Mouse (Mus musculus): ENCODE results near the gene Map4.
"Not testable (repeated sequence)": the region's sequence is repeated elsewhere in the genome, so short reads cannot be mapped to it uniquely, and the experiment has no call there.

The Map4 gene

DNA sequence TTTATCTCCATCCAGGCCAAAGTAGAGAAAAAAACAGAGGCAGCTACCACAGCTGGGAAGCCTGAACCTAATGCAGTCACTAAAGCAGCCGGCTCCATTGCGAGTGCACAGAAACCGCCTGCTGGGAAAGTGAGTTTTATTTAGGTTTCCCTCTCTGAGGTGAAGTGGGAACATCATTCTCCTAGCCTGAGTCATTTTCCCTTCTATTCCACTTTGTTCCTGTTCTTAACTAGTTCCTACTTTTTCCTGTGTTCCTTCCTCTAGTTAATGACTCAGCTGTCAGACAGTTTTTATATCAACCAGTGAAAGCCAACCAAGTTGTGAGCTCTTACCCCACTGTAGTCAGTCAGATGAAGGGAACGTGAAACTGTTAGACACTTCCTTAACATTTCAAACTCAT is 139.8 kb downstream of the Map4 start:
- no peak for DNase-seq

DNA sequence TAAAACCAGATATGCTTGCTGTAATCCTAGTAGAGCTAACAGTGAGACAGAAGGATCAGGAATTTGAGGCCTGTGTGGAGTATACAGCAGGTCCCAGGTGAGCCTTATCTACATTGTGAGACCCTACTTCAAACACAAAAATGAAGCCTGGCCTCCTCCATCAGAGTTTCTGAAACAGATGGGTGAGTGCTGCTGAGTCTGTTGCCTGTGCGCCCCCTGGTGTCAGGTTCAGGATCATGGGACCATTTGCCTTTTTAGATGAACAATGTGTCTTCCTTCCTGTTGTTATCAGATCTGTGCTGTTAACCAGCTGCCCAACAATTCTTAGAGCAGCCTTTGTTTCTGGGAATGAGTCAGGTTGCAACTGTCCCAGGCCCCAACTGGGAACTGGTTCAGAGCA is 140.6 kb downstream of the Map4 start:
- peak; percentile 79 to 90 for DNase-seq

DNA sequence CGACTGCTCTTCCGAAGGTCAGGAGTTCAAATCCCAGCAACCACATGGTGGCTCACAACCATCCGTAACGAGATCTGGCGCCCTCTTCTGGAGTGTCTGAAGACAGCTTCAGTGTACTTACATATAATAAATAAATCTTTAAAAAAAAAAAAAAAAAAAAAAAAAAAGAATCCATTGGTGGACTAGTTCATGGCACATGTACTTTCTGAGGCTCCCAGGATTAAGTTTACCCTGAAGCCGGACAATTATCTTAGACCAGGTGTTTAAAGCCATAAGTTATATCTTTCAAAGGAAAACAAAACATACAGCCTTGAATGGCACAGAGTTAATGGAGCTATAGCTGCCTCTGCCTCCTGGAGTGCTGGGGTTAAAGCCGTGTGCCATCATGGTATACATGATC is 145.2 kb downstream of the Map4 start:
- not testable (repeated sequence) for DNase-seq

DNA sequence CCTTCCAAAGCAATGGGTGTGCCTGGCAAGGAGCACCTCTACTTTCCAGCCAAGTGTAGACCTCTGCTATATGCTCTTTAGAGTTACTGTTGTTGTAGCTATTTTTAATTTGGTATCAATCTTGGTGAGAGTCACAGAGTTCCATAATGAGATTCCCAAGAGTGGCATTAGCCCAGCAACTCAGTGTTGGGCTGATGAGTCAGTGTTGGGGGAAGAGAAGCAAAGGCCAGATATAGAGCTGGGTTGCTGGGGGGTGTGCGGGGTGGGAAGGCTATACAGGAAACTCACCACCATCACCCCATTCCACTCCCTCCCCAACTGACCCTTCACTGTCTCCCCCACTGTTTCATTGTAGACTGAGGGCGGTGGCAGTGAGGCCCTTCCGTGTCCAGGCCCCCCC is 149.8 kb downstream of the Map4 start:
- no peak for DNase-seq

DNA sequence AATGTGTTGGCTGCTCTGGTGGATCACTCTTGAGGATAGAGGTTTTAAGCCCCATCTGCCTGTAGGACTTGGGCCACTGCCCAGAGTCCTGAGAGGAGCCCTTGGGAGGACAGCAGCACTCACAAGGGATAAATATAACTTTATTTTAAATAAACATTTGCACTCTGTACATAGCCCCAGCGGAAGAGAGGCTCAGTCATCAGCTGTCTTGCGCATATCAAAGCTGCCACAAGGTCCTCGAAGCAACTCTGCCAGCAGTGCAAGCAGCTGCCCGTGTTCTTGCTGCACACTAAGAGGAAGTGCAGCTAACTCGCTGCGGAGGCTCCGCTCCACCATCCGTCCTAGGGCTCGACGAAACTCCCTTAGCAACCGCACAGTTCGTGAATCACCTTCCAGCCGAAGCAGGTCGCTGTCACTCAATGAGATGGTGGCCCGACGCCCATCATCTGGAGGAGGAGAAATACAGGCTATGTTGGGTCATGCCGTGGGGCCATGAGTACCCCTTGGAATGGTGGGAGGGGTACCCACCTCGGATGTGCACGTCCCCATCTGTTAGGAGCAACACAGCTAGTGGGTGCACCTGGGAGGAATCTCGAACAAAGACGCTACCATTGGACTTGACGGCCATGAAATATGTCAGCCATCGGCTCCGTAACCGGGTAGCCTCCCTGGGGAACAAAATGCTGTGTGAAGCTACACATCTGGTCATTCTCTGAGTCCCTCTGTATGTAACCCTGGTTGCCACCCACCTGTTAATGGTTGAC is 153.1 kb downstream of the Map4 start:
- DNase-seq: no peak

DNA sequence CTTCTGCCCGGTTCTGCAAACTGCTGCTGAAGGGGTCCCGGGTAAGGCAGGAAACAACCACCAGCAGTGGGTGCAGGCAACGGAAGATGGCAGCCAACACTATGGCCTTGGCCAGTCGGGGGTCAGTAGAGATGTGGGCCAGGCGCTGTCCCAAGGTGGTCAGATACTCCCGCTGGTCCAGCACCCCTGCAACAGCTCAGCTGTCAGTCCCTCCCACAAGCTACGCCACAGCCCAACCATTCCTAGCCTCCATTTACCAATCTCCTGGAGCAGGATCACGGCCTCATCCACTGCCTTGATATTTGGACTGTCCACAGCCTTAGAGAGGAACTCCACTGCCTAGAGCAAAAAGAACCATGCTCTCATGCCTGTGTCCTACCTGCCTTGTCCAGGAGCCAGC is 154.4 kb downstream of the Map4 start:
- DNase-seq: peak in 1 of 2 experiments; percentile 40

DNA sequence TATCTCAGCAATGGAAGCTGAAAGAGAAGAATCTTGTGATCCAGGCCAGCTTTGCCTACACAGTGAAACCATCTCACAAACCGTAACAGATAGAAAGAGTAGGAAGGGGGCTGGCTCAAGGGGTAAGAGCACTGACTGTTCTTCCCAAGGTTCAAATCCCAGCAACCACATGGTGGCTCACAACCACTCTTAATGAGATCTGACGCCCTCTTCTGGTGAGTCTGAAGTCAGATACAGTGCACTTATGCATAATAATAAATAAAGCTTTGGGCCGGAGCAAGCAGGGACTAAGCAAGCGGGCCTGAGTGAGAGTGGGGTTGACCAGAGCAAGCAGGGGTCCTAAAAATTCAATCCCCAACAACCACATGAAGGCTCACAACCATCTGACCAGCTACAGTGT is 162.0 kb downstream of the Map4 start:
- peak; percentile 36 to 45 for DNase-seq

DNA sequence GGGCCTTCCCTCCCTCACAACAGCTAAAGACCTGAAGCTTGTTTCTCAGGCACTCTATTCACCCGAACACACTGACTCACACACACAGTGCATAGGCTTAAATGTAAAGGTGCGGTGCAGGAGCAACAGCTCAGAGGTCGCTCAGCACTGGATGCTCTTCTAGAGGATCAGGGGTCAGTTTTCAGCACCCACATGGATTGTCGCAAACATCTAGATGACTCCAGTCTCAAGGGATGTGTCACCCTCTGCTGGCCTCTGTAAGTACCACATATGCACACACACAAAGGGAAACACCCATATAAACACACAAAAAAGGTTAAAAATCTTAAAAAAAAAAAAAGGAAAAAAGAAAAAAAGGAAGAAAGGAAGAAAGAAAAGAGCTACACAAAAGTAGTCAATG is 163.5 kb downstream of the Map4 start:
- peak in 1 of 2 experiments; percentile 17 for DNase-seq

DNA sequence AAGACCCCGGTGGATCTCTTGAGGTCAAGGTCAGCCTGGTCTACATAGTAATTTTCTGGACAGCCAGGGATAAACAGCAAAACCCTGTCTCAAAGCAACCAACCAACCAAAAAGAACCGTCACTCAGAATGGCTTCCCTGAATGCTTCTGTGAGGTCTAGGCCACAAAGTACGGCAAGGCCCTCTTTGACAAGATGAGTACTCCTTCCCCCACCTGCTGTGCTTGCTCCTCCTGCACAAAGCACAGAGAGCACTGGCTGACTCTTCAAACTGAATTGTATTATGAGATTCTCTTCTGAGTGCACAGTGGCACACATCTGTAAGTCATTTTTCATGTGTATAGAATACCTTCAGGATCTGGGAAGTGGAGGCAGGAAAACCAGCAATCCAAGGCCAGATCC is 166.5 kb downstream of the Map4 start:
- no peak for DNase-seq

DNA sequence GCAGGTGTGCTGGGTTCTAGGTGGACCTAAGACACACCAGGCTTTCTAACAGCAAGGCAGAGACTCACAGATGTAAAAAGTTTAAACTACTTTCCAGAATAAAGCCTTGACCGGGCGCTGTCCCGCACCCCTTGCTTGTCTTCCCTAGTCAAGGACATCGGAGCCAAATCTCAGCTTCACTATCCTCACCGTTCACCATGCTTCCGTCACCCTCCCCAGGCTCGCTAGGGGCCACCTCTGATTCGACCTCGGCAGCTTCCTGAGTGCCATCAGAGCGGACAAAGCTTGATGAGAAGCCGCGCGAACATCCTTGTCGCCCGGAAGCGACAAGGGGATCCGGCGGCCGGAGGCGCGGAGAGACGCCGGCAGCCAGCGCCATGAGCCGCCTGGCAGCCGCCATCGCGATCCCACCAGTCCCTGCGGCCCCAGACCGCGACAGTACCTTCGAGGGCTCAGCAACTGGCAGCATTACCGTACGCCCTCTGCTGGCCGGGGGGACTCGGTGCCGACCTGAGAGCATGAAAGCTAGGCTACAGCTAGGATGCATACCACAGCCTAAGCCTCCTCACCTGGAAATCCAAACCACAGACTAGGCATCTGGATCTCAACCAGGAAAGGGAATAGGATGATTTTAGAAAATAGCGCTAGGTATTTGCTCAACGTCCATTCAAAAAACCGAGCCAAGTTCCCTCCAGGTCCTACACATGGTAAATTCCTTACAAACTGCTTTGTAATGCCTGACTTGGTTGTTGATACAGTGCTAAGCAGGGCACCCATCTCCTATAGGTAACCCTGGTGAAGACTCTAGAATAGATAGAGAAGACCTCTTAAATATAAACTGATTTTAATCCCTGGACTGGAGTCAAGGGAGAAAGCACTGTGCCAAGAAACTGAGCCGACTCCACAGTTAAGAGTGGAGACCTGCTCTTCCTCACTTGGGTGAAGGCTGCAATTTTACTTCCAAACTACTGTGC is 169.7 kb downstream of the Map4 start:
- DNase-seq: peak; percentile 95 to 96

DNA sequence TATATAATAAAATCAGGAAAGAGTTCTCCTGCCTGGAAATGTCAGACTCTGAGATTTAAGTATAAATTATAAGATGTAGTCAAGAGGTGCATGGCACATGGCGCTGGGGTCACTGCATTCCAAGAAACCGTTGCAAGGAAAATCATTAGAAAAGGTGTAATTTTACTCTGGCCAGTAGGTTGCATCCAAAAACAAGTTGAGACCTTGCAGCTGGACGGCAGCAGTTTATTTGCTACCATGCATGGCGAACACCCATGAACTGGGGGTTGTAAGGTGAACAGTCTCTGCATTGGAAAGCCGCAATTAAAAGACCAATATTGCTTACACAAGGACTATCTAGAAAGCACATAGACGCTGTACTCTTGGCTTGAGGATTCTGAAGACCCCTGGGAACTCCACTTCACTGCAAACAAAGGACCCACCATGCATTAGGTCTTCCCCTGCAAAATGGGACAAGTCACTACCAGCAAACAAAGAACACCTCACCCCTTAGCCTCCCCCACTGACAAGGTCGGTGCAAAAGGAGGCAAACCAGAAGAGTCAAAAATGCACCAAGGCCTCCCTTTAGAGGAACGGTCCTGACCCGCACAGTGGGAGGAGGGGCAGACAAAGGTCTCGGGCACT is 185.2 kb downstream of the Map4 start:
- DNase-seq: no peak

DNA sequence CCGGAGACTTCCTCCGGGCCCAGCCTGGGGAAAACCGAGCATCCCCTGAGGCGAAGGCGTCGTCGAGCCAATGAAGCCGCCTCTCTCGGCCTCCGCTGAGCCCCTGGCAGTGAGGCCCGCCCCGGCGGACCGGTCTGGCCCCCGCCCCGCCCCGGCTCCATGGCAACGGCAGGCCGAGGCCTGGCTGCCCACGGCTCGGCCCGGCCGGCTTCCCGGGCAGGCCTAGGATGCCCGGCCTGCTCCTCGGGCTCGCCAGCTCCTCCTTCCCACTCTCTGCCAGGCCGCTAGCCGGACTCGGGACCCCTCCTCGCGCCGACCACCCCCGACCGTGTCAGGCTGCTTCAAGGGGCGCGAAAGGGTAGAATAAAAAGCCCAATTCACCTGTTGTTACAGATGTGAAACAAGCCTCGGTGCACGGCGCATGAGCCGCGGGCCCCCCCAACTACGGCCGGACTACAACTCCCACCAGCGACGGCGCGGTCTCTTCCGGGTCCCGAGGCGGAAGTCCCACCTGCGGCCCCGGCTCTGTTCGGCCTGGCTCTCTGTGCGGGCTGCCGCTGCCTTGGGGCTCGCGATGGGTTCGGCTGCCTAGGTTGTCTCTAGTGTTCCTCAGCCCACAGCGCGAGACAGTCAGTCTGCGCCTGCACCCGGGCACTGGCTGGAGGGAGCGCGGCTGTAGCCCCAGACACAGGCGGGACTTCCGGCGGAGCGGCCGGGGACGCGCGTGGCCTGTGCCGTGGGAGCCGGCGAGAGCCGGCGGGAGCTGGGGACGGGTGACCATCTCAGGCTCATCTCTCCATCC is 185.9 kb downstream of the Map4 start, which contains the start of gene Smarcc1:
Gene Smarcc1, plus strand, starts transcription at position 732 of the 802 bp plus-strand sequence.
- DNase-seq: peak; percentile 91 to 94

DNA sequence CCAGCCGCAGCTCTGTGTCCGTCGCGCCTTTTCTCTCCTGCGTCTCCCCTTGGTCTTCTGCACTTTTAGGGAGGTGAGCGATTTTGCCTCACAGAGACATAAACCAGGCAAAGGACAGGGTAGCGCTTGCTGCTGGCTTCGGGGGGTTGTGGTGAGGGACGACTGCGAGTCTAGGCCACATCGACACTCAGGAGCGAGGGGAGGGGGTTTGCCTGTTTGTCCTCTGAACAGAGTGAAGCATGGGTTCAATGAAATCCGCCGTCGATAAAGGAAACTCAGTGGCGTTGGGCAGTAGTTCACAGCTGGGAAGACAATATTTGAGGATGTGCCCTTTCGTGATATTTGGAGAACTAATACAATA is 186.5 kb downstream of the Map4 start, which contains the start of gene Dhx30:
Gene Dhx30, minus strand, starts transcription at position 52 of the 361 bp plus-strand sequence.
- no peak for DNase-seq

DNA sequence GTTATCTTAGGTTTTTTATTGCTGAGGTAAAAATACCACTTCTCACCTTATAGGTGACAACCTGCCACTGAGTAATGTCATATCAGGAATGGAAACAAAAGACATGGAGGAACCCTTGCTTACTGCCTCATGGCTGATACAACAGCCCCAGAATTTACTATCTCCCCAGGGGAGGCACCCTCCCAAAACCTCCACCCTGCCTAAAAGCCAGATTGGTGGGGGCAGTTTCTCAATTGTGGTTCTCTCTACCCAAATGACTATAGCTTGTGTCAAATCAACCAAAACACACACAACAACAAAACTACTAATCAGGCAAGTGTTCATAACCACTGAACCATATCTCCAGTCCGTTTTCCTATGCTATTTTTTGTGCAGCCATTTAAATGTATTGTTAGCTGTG is 187.0 kb downstream of the Map4 start:
- no peak for DNase-seq

DNA sequence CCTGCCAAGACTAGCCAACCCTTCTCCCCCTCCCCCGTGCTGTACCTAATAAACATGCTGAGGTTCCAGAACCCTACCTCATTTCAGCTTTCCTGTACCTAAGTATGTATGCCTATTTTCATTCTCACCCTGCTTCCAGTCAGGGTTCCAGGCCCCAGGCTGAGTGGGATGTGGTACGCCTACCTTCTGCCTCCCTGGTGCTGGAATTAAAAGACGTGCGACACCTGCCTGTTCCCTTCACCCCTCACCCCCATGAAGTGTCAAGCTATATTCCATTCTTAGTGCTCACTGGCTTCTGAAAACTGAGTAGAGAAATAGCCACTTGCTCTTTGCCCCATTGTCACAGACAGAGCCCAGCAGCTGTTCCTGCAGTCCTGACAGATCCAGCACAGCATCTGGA is 190.2 kb downstream of the Map4 start:
- no peak for DNase-seq

DNA sequence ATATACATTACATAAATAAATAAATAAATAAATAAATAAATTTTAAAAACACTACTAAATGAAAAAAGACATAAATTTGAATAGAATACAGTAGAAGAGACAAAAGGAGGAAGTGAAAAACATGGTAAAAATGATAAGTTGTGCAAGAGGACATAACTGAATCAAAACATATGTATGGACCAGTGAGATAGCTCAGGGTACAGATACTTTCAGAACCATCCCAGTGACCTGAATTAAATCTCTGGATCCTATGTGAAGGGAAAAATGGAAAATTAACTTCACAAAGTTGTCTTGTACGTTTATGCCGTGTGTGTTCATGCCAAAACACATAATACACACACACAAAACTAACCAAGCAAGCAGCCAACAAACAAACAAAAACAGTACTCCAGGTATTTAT is 192.1 kb downstream of the Map4 start:
- DNase-seq: no peak

DNA sequence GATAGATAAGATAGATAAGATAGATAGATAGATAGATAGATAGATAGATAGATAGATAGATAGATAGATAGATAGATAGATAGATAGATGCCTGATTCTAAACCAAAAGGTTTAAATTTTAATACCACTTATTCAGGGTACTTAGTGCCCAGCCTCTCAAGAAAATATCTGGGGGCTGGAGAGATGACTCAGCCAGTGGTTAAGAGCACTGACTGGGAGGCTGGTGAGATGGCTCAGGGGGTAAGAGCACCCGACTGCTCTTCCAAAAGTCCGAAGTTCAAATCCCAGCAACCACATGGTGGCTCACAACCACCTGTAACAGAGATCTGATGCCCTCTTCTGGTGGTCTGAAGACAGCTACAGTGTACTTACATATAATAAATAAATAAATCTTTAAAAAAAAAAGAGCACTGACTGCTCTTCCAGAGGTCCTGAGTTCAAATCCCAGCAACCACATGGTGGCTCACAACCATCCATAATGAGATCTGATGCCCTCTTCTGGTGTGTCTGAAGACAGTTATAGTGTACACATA is 192.8 kb downstream of the Map4 start:
- DNase-seq: peak in 1 of 2 experiments; percentile 16

DNA sequence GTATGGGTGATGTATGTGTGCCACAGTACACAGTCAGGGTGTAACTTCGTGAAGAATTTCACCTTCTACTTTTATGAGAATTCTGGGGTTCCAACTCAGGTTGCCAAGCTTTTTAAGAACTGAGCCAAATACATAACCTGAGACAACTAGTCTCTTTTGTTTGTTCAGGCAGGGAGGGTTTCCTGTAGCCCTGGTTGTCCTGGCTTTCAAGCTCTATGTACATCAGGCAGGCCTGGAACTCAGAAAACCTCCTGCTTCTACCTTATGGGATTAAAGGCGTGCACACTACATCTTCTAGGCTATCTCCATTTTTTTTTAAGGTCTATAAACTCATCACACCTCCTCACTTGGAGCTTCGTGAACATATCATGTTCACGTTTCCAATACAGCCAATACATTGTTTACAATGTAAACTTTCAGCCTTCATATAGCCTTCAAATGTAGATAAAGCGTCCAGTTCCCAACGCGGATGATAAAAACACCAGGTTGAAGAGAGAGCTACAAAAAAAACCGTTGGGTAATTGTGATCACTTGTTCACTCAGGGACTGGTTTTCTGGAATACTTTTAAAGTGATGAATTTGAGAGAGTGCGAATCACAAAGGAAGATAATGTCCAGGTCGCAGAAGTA is 199.8 kb downstream of the Map4 start:
- DNase-seq: no peak

DNA sequence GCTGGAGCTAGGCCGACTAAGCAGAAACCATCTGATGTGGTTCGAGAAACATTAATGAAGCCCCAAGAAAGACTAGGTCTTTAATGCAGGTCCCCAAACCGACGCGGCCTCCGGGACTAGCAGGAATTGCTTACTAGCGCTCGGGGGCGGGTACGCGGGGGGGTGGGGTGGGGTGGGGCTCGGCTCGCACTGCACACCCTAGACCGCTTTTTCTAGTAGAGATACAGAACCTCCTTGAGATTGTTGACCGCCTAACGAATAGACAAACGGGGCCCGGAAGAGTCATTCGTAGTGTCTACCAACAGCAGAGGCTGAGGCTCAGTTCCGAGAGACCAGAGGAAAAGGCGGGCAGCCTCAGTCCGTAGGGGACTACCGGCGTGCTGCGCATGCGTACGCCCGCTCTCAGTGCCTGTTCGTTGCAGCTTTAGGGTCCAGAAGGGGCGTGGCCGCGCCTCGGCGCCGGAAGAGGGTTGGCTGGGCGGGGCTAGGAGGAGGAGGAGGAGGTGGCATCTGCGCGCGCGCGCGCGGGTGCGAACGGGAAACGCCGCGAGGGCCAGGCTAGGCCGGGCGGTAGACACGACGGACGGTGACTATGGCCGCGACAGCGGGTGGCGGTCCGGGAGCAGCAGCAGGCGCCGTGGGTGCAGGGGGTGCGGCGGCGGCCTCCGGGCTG is 200.4 kb downstream of the Map4 start:
- DNase-seq: peak; percentile 100

DNA sequence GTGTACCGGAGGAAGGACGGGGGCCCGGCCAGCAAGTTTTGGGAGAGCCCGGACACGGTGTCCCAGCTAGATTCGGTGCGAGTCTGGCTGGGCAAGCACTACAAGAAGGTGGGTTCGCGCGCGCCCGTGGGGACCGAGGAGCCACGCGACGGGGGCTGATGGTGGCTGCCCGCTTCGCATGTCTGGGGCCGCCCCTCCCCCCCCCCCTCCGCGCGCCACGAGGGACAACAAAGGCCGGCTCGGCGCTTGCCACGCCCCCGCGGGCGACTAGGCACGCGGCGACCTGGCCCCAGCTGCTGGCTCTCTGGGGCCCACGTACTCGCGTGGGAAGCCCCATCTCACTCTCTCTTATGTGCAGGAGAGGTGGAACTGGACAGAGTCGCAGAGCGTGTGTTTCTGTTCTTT is 200.9 kb downstream of the Map4 start:
- peak; percentile 54 to 77 for DNase-seq

DNA sequence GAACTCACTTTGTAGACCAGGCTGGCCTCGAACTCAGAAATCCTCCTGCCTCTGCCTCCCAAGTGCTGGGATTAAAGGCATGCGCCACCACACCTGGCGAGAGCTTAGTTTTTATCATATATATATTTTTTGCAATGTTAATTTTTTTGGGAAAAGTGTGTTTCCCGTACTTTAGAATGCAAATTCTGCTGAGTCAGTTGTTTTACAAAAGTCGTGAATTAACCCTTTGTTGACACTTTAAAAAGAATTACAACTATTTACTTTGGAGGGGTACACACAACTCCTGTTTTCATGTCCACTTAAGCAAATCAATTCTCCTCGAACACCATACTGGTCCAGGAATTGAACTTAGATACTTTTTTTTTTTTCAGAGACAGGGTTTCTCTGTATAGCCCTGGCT is 201.7 kb downstream of the Map4 start:
- no peak for DNase-seq

Measured in kidney, postnatal 25 days (tissue).